Mouse (Mus musculus) spleen, embryonic (tissue): ENCODE measurements at regions not wholly inside any gene's neighbourhood (a gene's known extent, or its start where the extent isn't known, plus 50 kb on each side); places are given as distances from the start of the nearest gene placed in this dataset.

Source experiments
- CTCF ChIA-PET: fragments of 350-600 bp; sonication (Branson Sonifier 250); formaldehyde crosslinking; loops from one replicate; lab custom pipeline; 2022; lab: Charles Lee

DNA sequence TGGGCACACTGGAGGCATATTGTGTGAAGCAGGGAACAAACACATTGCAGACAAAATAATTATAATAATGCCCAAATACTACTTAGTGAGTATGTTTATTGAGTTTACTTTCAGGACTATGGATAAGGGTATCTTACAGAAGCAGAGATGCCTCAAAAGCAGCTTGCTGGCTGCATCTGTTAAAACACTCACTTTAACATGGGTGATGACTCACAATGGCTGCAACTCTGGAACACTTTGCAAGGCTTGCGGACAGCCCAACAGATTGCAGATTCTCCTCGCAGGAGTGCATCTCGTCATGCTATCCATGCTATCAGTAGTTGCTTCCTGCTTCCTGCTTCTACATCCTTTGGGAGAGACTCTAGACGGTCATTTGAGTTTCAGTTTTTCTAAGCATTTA, 373.2 kb upstream of the Arpp21 start:
- CTCF ChIA-PET: no interaction called here

DNA sequence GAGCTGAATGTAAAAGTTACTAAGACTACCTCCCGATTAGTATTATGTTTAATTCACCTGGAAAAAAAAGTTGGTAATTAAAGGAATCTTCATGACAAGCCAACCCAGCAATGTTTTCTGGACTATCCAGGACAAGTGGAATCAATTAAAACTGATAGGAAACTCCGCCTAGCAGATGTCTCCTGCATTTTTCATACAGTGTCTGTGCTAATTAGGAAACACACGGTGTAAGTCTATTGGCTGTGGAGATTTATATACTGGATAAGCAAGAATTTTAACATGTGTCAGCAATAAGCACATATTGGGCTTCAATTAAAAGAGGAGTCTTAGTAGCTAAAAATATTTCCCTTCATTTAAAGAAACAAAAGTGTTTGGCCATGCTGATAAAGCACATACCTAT, 371.5 kb upstream of the Arpp21 start:
- CTCF ChIA-PET: no interaction called here

DNA sequence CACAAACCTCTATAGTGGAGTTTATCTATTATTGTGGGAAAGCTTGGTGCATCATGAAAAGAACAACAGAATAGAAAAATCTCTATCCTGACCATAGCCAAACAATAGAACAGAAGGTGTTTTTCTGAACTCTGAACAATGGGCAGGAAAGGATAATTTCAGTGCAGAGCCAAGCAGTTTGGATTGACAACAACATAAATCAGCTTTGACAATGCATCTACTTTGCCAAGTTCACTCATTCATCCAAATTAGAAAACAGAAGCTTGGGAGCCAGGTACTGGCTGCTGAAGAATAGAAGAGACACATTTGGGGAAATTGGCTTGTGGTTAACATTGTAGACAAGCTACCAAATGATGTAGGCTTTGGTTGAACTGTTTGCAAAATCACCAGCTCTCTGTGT, 360.0 kb upstream of the Arpp21 start:
- CTCF ChIA-PET: no interaction called here

DNA sequence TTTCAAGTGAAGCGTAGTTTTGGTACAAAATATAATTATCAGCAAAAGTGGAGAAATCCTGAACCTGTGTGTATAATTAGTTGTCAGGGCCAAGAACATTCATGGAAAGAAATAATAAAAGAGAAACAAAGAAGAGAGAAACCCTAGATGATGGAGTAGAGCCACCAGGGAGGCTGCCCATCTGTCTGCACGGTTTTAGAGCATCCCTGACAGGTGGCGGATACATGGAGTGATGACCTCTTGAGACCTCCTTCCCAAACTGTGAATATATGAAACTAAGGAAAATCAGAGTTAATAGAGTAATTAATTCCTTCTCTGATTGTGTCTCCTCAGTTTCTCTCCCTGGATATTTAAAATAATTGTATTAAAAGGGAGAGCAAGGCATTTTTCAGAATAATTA, 354.5 kb upstream of the Arpp21 start:
- CTCF ChIA-PET: no interaction called here

DNA sequence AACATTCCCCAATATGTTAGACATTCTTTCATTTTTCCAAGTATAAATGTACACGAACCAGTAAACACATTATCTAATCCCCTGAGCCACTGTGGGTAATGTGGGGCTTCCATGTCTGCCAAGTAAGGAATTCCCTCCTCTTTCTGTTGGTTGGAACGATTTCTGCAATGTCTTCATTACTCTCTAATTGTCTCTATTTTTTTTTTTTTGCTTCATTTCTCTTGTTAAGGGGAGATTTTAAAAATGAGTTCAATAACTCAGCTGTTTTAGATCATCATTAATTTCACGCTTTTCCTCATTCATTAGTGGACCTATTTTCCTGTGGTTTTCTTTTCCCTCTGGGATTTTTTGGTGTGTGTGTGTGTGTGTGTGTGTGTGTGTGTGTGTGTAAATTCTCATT, 337.6 kb upstream of the Arpp21 start:
- CTCF ChIA-PET: no interaction called here

DNA sequence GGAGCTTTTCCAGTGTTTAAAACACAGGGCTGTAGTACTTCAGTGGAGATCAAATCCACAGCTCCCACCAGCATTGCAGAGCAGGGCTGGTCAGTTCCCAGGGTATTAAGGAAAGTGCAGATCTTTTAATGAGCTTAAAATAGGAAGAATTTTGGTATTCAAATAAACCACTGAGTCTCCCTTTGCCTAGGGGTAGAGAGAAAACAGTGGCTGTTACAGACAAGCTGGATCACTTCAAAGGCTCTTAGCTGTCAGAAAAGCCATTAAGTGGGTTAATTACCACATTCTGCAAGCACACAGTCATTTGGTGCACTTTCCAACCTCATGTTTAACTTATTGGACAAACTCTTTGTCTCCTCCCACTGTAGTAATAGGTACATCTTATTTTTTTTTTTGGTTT, 325.6 kb upstream of the Arpp21 start:
- CTCF ChIA-PET: no interaction called here

DNA sequence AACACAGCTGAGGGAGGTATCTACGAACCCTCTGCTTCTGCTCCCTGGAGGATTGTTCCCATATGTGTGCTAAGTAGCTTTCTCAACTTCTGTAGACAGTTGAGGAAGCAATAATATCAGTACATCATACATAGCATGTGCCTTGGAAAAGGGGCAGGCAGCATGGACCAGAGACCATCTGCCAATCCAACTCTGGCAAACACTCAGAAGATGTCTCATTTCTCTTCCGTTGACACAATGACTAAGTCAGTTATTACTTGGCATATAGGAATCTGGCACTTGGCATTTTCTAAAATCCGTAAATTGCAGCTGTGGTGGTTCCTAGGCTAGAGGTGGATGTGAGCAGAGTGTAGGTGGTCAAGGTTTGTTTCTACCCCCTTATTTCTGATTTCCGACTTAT, 324.5 kb upstream of the Arpp21 start:
- CTCF ChIA-PET: no interaction called here

DNA sequence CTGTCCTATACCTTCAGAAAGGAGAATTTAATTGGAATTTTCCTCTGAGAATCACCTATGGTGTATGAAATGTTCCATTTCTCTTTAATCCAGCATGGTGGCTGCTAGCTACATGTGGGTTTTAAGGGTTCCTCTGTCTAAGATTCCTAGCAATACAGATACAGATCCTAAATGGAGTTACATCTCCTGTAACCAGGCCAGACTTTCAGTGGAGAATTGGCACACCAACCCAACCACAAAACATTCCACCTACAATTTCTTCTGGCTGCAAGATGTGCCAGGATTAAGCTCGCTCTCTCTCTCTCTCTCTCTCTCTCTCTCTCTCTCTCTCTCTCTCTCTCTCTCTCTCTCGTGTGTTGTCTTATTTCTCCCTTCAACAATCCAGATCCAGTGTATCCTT, 302.2 kb upstream of the Arpp21 start:
- CTCF ChIA-PET: no interaction called here

DNA sequence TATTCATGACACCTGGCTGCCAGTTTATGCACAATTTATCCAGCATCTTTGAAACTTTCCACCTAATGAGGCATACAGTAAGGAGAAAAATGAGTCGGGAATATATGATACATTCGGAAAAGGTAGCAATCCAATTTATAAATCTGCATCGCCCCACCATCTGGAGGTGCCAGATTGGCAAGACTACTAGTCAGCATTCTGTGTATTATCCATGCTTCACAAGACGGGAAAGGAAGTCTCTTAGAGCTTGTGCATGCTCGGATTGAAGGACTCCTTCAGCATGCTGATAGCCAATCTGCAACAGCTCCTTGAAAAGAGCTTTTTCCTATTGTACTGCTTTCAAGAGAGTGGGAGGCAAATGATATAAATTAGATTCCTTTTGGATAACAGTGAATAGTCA, 289.6 kb upstream of the Arpp21 start:
- CTCF ChIA-PET: no interaction called here

DNA sequence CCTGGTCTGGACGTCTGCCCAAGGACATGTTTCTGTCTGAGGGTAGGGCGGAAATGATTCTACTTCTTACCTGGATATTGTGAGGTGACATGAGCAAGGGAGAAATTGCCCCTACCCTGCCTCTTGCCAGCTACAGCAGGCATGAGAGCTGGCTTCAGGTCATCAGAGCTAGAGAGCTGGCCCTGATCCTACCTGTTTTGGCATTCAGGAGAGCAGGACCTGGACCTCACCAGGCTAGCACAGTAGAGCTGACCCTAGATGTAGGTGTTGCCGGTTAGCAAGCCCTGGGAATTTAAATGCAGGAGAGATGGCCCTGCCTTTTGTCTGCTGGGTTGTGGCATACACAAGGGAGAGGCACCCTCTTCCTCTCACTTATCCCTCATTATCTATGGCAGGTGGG, 287.5 kb upstream of the Arpp21 start:
- CTCF ChIA-PET: no interaction called here

DNA sequence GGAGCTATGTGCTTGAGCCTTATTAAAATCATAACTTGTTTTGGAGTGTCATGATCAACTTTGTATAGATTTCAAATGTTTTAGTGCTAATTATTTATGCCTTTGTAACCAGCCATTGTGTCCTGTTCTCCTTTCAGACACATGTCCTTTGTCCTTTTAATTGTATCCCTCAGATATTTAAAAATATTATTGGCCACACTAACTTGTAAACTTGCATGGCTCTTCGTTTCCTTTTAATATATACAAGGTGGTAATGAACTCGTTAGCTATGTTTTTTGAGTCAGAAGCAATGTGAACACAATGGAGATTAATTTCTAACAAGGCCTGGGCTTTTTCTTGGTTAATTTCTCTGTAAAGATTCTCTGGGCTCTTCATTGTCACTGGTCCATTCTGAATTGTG, 275.0 kb upstream of the Arpp21 start:
- CTCF ChIA-PET: no interaction called here

DNA sequence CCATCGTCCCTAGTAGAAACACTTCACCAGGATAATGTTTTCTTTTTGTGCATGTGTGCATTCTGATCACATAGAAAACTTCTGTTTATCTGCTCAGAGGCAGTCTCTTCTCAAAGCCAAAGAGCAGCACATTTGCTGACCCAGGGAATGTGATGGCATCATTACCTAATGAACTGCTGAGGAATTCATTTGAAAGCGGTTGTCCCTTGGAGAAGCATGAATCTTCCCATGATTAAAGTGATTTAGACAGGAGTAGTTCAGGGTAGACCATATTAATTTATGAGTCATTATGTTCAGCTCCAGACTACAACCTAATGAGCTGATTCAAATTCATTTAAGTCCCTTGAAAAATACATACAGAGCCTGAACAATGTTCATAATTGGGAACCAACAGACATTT, 271.1 kb upstream of the Arpp21 start:
- CTCF ChIA-PET: no interaction called here

DNA sequence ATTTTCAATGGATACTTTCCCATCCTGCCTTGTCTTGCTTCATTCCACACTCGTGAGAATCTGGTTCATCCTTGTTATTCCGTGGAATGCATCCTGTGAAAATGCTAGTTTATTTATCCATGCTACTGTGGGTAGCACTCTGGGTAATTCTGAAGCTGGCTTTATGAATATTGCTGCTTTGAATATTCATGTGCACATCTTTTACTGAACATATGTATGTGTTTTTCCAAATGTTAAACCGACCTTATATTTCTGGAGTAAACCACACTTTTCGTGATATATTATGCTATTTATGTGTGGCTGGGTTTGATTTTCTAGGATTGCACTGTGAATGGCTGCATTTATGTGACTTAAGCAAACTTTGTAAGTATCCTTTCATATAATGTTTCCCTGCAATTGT, 262.9 kb upstream of the Arpp21 start:
- CTCF ChIA-PET: no interaction called here

DNA sequence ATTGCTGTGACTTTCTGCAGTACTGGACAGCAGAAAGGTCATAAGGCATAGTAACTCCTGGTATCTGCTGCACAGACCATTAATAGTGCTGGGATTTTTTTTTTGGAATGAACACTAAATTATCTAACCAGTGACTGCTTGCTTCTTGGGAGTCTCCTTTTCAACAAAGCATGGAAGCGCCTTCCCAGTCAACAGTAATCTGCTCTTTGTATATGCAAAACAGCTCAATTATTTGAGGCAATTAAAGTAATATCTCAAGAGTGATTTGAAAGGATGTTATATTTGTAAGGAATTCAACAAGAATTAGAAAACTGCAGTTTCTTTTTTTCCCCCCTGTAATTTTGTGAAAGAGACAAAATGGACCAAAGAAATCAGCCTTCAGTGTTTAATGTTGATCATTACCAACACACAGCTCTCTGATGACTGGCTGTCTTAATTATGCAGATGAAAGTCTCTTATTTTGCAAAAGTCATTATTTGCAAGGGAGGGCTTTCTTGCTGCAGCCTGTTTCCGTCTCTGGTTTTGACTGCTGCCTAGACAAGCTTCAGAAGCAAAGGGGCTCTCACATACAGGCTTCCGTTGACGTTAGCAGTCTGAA, 260.3 kb upstream of the Arpp21 start:
- CTCF ChIA-PET: no interaction called here

DNA sequence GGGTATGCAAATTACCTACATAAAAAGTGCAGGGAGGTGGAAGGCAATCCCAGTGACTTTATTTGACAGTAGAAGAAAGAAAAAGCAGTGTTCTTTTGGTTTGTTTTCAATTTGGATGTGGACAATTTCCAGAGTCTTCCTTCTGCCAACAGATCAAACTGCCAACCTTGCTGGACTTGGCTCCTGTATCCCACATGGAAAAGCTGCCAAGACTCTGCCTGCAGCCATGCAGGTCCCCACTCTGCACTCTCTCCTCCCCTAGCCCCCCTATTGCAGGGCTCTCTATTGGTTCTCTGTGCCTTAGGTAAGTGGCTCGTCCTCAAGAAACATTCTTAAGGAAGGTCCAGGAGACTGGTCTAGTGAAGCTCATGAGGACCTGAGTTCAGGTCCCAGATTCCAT, 255.2 kb upstream of the Arpp21 start:
- CTCF ChIA-PET: no interaction called here

DNA sequence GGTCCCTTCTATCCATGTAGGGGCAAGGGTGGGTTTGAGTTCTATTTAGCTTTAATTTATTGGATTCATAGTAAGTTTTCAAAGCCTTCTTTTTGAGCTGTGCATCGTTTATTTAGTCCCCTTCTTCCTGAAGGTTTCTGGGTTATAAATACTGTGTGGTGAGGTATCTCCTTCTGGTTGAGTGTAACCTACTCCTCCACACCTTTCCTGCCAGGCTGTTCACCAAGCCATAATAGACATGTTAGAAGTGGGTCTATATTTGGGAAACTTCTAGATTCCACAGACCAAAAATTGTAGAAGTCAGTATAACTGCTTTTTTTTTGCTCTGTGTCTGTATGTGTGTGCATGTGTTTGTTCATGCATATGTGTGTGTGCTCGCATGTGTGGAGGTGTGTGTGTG, 240.9 kb upstream of the Arpp21 start:
- CTCF ChIA-PET: no interaction called here

DNA sequence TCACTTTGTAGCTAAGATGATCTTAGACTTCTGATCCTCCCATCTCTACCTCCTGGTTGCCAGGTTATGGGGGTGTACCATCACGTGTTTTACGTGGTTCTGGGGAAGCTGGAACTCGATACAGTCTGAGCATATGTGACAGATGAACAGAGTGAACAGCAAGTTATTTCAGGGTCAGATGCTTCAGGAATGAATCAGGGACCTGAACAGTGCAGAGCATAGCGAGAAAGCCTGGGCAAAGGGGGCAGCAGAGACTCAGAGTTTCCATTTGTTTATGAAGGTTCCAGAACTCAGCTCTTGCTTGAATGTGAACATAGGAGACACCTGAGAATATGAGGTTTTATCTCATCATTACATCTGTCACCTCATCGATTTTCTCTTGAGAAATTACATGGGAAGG, 221.9 kb upstream of the Arpp21 start:
- CTCF ChIA-PET: no interaction called here

DNA sequence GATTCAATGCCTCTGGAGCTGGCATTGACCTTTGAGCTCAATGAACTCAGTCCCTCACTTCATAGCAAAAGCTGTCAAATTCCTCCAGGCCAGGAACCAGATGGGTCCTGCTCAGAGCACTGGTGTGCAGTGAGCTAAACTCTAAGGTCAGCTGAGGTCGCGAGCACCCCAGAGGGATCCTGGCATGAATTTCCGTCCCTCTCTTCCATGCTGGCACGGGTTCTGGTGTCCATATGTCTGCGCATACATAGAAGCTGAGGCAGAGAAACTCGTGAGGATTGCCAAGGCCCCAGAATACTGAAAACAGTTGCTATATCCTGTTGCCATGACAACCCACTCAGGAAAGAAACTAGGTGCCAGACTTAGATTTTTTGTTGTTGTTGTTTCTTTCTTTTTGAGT, 219.0 kb upstream of the Arpp21 start:
- CTCF ChIA-PET: no interaction called here

DNA sequence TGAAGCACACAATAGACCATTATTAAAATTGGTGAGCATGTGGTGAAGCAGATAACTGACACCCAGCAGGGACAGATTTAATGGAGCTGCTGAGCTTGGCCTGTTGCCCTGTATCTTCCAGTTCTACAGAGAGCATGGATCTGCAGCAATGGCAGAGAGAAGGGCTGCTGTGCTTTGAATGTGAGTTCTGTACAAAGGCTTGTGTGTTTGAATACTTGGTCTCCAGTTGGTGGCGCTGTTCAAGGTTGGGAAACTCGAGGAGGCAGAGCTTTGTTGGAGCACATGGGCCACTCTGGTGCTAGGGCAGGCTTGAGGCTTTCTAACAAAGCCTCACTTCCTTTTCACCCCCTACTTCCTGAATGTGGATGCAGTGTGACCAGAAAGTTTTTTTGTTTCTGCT, 211.8 kb upstream of the Arpp21 start:
- CTCF ChIA-PET: no interaction called here

DNA sequence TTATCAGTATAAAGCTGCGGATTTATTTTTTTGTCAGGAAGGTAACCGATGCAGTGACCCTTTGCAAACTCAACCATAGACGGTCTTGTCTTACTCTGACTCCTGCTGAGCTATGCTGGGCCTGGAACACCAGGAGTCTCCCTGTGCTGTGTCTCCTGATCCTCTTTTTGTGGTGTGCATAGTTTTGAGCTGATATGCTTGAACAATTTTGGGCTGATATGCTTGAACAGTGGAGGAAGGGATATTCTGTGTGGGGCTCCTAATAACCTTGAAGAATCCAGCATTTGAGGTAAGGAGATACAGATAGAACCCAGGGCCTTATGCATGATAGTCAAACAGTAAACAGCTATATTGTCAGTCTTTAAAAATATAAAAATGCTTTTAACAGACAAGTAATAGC, 211.2 kb upstream of the Arpp21 start:
- CTCF ChIA-PET: no interaction called here

DNA sequence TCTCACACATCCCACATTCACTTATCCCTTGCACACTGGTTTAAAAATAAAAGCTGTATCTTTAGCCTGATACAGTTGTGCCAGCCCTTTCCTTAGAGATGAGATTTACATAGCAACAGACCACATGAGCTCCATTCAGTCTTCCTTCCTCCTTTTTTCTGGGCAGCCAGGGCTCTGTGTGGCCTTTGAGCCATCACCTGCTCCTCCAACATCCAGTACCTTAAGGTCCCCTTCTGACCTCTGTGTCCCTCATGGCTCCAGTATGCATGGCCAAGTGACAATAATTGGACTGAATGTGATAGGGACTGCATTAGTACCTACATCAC, 210.3 kb upstream of the Arpp21 start:
- CTCF ChIA-PET: no interaction called here

DNA sequence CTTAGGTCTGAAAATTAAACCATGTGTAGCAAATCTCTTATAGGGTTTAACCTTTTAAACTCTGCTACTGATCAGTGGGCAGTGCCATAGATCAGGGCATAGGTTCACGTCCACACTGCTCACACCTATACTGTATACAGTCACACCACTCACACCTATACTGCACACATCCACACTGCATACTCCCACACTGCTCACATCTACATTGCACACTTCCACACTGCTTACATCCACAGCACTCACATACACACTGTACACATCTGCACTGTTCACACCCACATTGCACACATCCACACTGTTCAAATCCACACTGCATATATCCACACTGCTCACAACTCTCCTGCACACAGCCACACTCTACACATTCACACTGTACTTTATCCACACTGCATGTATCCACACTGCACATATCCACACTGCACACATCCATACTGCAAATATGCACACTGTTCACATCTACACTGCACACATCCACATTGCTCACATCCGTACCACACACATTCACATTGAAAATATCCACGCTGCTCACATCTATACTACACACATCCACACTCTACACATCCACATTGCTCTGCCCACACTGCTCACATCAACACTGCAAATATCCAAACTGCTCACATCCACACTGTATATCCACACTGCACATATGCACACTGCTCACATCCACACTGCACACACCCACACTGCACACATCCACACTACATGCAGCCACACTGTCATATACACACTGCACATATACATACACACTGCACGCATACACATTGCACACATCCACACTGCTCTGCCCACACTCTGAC, 209.7 kb upstream of the Arpp21 start:
- CTCF ChIA-PET: no interaction called here

DNA sequence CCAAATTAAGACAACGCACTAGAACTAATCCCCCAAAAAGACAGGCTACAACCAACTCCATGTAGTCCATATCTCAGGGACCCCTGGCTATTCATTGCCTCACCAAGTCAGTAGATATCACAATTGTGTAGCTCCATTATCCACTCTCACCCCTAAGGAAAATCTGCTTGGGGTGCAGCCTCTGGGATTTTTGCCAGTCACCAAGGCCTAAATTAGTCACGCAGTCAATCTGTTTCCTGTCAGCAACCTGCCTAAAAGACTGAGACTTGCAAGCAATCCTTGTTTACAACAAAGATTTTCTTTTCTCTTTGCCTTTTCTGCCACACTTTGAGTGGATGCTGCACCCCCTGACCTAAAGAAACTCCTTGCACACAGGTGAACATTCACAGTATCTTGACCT, 208.5 kb upstream of the Arpp21 start:
- CTCF ChIA-PET: interaction anchor here (0.6 kb wide), 1 partner anchor 461 kb away, joined by 5 read pairs; no protein-coding TSS in a partner anchor

DNA sequence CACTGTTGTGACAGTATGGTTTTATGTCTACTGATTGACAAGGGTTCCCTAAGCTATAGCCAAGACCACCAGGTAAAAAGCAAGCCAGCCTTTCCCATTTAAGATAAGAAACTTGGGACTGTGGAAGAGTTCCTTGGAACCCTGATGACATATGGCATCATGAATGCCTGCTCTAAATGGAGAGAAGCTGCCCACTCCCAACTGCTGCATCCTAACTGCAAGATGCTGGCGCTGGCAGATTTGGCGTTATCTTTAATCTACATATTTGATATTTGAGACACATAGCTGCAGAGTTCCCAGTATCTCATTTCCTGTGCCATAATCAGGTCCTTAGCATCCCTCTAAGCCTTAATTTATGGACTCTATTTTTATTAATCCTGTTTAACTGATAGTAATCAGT, 200.4 kb upstream of the Arpp21 start:
- CTCF ChIA-PET: no interaction called here
